Mouse (Mus musculus): ENCODE measurements around the gene P3h3. TPM values are rescaled to one million over a fixed set of nuclear protein-coding genes. Genes with fewer than 3 reads are reported as not detected.

P3h3 gene
- polyA plus RNA-seq, 1 experiment from 2014 or later = 28.6 TPM

DNA sequence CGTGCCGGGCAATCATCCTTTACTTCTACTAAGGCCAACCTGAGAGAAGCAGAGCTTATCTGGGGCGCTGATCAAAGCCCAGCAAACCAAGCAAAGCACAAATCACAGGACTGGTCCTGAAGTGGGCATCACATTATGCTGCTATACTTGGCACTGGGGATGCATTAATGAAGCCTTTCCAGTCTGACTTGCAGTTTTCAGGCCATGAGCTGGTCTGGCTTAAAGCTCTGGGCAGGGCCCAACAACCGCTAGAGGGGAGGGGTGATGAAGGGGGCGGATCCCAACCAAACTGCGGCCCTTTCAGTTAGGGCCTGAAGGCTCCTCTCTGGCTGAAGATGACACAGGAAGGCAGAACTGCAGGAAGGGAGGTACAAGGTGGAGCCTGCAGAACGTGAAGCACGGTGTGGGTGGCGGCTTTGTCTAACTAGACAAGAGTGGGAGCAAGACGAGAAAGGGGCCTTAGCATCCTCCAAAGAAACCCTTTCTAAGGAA lies 29.4 kb downstream of the P3h3 start:
- 16% methylated on average over 10 of the region's 10 CpGs for WGBS
- Histone ChIP-seq H3K27ac (peak overlapping the region; percentile 98), H3K9ac (peak overlapping the region; percentile 59), H3K4me1 (peaks cover 32% of the 10 kb centered on the region), H3K9me3 (replicated peaks) (no peaks in the 10 kb centered on the region), H3K4me2 (peak overlapping the region; percentile 90), H3K27me3 (no peaks in the 10 kb centered on the region), H3K4me3 (replicated peaks) (peak overlapping the region; percentile 82), H3K36me3 (peaks cover 63% of the 10 kb centered on the region)
- no peak for ATAC-seq (replicated peaks; ENCODE audit: low FRiP score)

DNA sequence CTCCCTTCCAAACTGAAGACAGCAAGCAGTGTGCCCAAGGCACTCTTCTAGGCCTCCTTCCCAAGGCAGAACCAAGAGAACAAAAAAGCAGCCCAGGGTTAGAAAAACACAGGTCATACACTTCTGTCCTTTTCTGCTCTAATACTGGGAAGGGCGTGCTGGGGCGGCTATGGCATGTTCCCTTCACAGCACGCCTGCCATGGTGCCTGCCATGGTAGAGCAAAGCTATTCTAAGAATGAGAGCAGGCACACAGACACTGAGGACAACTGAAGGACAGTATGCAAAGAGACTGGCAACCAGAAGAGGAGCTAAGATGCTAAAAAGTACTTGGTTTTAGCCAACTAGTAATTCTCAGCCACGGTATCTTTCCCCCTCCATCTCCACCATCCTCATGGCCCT lies 35.5 kb downstream of the P3h3 start:
- no peak overlapping the region for H3K27ac ChIP-seq
- H3K9me3 ChIP-seq (replicated peaks) = no peaks in the 10 kb centered on the region
- no peak overlapping the region for H3K4me2 ChIP-seq
- H3K9ac ChIP-seq = no peak overlapping the region
- H3K27me3 ChIP-seq = no peaks in the 10 kb centered on the region
- no peak overlapping the region for H3K4me3 ChIP-seq (replicated peaks)
- peaks cover 98% of the 10 kb centered on the region for H3K36me3 ChIP-seq
- no peaks in the 10 kb centered on the region for H3K4me1 ChIP-seq
- 94% methylated on average over 4 of the region's 4 CpGs for WGBS
- no peak for ATAC-seq (replicated peaks; ENCODE audit: low FRiP score)

- no peak for ATAC-seq (replicated peaks; ENCODE audit: low FRiP score)
- 87% methylated on average over 5 of the region's 5 CpGs for WGBS
- no peak overlapping the region for H3K4me2 ChIP-seq
- no peak overlapping the region for H3K27ac ChIP-seq
- H3K4me1 ChIP-seq = no peaks in the 10 kb centered on the region
- peaks cover 100% of the 10 kb centered on the region for H3K36me3 ChIP-seq
- H3K9me3 ChIP-seq (replicated peaks) = no peaks in the 10 kb centered on the region
- H3K9ac ChIP-seq = no peak overlapping the region
- no peak overlapping the region for H3K4me3 ChIP-seq (replicated peaks)
- no peaks in the 10 kb centered on the region for H3K27me3 ChIP-seq
These were observed 36.7 kb downstream of the P3h3 start for GRCm38 (mm10) chr6:124820891-124821290.

DNA sequence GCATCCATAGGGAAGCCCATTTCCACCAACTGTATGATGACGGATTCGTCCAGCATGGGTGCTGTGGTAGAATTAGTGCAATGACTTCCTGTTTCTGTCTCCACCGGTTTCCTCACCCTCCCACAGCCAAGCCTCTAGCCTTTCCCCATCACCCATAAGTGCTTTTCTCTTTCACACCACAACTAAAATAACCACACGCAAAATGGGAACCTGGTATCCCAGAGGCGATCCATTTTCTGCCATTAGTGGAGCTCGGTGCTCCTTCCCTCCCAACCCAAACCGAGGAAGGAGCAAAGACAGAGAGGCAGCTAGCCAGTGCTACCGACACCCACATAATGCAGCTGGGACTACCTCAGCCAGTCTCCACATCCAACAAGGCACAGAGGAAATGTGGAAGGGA lies 39.6 kb downstream of the P3h3 start:
- H3K4me3 ChIP-seq (replicated peaks) = no peak overlapping the region
- H3K9me3 ChIP-seq (replicated peaks) = no peaks in the 10 kb centered on the region
- H3K4me1 ChIP-seq = peaks cover 18% of the 10 kb centered on the region
- H3K4me2 ChIP-seq = no peak overlapping the region
- H3K9ac ChIP-seq = no peak overlapping the region
- ATAC-seq (replicated peaks; ENCODE audit: low FRiP score) = no peak
- no peak overlapping the region for H3K27ac ChIP-seq
- 90% methylated on average over 8 of the region's 8 CpGs for WGBS
- H3K36me3 ChIP-seq = peaks cover 73% of the 10 kb centered on the region
- H3K27me3 ChIP-seq = no peaks in the 10 kb centered on the region

GRCm38 (mm10) chr6:124817563-124817962 lies 40.0 kb downstream of the P3h3 start:
- Histone ChIP-seq H3K9me3 (replicated peaks) (no peaks in the 10 kb centered on the region), H3K36me3 (peaks cover 69% of the 10 kb centered on the region), H3K27ac (no peak overlapping the region), H3K4me1 (peaks cover 22% of the 10 kb centered on the region), H3K9ac (no peak overlapping the region), H3K4me3 (replicated peaks) (no peak overlapping the region), H3K4me2 (no peak overlapping the region), H3K27me3 (no peaks in the 10 kb centered on the region)
- 95% methylated on average over 8 of the region's 8 CpGs for WGBS
- ATAC-seq (replicated peaks; ENCODE audit: low FRiP score) = no peak

GRCm38 (mm10) chr6:124817125-124817524 lies 40.4 kb downstream of the P3h3 start:
- 93% methylated on average over 11 of the region's 11 CpGs for WGBS
- Histone ChIP-seq H3K4me3 (replicated peaks) (no peak overlapping the region), H3K27ac (no peak overlapping the region), H3K9ac (no peak overlapping the region), H3K9me3 (replicated peaks) (no peaks in the 10 kb centered on the region), H3K27me3 (no peaks in the 10 kb centered on the region), H3K4me1 (peaks cover 26% of the 10 kb centered on the region), H3K4me2 (no peak overlapping the region), H3K36me3 (peaks cover 66% of the 10 kb centered on the region)
- ATAC-seq (replicated peaks; ENCODE audit: low FRiP score) = no peak

- no peak overlapping the region for H3K9ac ChIP-seq
- ATAC-seq (replicated peaks; ENCODE audit: low FRiP score) = no peak
These were observed 40.9 kb downstream of the P3h3 start for GRCm38 (mm10) chr6:124816611-124817010.

GRCm38 (mm10) chr6:124814858-124815774 lies 42.4 kb downstream of the P3h3 start:
- H3K36me3 ChIP-seq = peaks cover 65% of the 10 kb centered on the region
- ATAC-seq (replicated peaks; ENCODE audit: low FRiP score) = peak; percentile 12
- 59% methylated on average over 9 of the region's 9 CpGs for WGBS

More at GRCm38 (mm10) chr6:124816611-124817010, 40.9 kb downstream of the P3h3 start:
- 94% methylated on average over 4 of the region's 4 CpGs for WGBS
- Histone ChIP-seq H3K4me3 (replicated peaks) (no peak overlapping the region), H3K4me2 (no peak overlapping the region), H3K36me3 (peaks cover 66% of the 10 kb centered on the region), H3K4me1 (peaks cover 31% of the 10 kb centered on the region), H3K27me3 (no peaks in the 10 kb centered on the region), H3K9me3 (replicated peaks) (no peaks in the 10 kb centered on the region), H3K27ac (no peak overlapping the region)

DNA sequence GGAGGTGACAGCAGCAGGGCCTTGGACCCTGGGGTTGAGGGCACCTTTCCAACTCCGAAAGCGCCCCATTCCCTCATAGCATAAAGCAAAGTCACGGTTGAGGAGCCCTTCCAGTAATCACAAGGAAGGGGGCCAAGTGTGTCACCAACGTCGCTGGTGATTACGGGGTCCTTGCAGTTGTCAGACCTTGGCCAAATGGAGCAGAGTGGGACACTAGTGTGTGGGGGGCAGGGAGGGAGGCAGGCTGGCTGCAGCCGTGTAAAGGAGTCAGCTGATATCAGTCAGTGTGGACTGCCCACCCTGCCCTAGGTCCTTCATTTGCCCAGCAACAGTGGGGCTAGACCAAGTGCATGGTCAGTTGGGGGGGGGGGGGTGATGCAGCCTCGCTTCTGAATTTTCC lies 43.1 kb downstream of the P3h3 start:
- Histone ChIP-seq H3K9me3 (replicated peaks) (no peaks in the 10 kb centered on the region), H3K27me3 (no peaks in the 10 kb centered on the region), H3K27ac (peak overlapping the region; percentile 92), H3K36me3 (peaks cover 61% of the 10 kb centered on the region), H3K4me1 (peaks cover 48% of the 10 kb centered on the region), H3K4me3 (replicated peaks) (peak overlapping the region; percentile 80), H3K9ac (no peak overlapping the region), H3K4me2 (peak overlapping the region; percentile 69)
- peak; percentile 53 for ATAC-seq (replicated peaks; ENCODE audit: low FRiP score)
- WGBS = 15% methylated on average over 8 of the region's 8 CpGs

More at GRCm38 (mm10) chr6:124814858-124815774, 42.4 kb downstream of the P3h3 start:
- H3K27me3 ChIP-seq = no peaks in the 10 kb centered on the region
- H3K9ac ChIP-seq = no peak overlapping the region
- peak overlapping the region; percentile 69 for H3K4me2 ChIP-seq
- H3K4me1 ChIP-seq = peaks cover 41% of the 10 kb centered on the region
- H3K9me3 ChIP-seq (replicated peaks) = no peaks in the 10 kb centered on the region
- peak overlapping the region; percentile 92 for H3K27ac ChIP-seq
- peak overlapping the region; percentile 80; the same call in 1 of the 2 replicates for H3K4me3 ChIP-seq (replicated peaks)

DNA sequence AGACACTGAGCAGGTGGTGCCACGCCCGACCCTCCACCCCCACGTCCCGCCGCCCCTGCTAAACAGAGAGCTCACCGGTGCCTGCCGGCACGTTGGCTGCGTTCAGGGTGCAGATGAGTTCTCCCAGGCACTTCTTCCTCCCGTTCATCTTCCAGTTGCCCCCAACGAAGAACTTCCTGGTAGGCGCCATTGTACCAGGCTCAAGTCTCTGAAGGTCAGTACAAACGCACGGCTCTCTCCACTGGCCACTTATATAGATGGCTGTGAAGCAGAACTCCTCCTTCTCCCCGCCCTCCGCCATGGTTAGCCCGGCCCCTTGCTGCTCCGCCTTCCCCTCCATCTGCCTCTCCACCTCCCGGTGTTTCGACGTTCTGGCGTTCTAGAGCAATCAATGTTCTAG lies 43.6 kb downstream of the P3h3 start, which contains the start of gene Tpi1:
Gene Tpi1 (minus strand): TSS at position 364 of the 400 bp plus-strand sequence.
- peak; percentile 89 for ATAC-seq (replicated peaks; ENCODE audit: low FRiP score)
- H3K4me1 ChIP-seq = peaks cover 53% of the 10 kb centered on the region
- no peaks in the 10 kb centered on the region for H3K9me3 ChIP-seq (replicated peaks)
- peak within 1 kb of the TSS; percentile 75 for H3K9ac ChIP-seq
- peak within 1 kb of the TSS; percentile 92 for H3K27ac ChIP-seq
- peak within 1 kb of the TSS; percentile 80 for H3K4me3 ChIP-seq (replicated peaks)
- no peaks in the 10 kb centered on the region for H3K27me3 ChIP-seq
- under 1% methylated on average over 22 of the region's 22 CpGs for WGBS
- H3K4me2 ChIP-seq = peak within 1 kb of the TSS; percentile 69
- H3K36me3 ChIP-seq = peaks cover 56% of the 10 kb centered on the region

- H3K4me2 ChIP-seq = peak overlapping the region; percentile 69
- ATAC-seq (replicated peaks; ENCODE audit: low FRiP score) = peak; percentile 44
- H3K27me3 ChIP-seq = no peaks in the 10 kb centered on the region
- under 1% methylated on average over 18 of the region's 18 CpGs for WGBS
- peak overlapping the region; percentile 75 for H3K9ac ChIP-seq
- H3K9me3 ChIP-seq (replicated peaks) = no peaks in the 10 kb centered on the region
- peak overlapping the region; percentile 92 for H3K27ac ChIP-seq
- peaks cover 53% of the 10 kb centered on the region for H3K4me1 ChIP-seq
- peaks cover 51% of the 10 kb centered on the region for H3K36me3 ChIP-seq
- H3K4me3 ChIP-seq (replicated peaks) = peak overlapping the region; percentile 80
These were observed 44.1 kb downstream of the P3h3 start for GRCm38 (mm10) chr6:124813496-124813895.

DNA sequence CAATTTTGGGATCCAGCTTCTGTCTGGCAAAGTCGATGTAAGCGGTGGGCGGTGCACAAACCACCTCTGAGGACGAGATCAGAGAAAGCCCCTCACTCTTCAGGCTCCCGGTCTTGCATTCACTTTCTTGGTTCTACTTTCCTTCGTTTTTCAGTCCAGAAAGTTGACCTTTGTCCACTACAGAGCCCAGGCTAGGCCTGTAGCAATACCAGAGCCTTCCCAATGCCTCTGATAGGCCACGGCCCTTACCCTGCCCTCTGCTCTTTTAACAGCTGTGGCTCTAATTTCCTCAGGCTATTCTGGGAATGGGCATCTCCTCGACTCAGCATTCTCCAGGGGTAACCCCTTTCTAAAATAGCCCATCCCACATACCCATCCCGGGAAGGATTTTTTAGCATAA lies 44.7 kb downstream of the P3h3 start:
- H3K36me3 ChIP-seq = peaks cover 45% of the 10 kb centered on the region
- H3K9me3 ChIP-seq (replicated peaks) = no peaks in the 10 kb centered on the region
- no peaks in the 10 kb centered on the region for H3K27me3 ChIP-seq
- peak overlapping the region; percentile 80 for H3K4me3 ChIP-seq (replicated peaks)
- WGBS = 21% methylated on average over 9 of the region's 9 CpGs
- H3K27ac ChIP-seq = peak overlapping the region; percentile 92
- peak overlapping the region; percentile 75 for H3K9ac ChIP-seq
- no peak for ATAC-seq (replicated peaks; ENCODE audit: low FRiP score)
- peaks cover 59% of the 10 kb centered on the region for H3K4me1 ChIP-seq
- H3K4me2 ChIP-seq = peak overlapping the region; percentile 69

Measured in kidney, embryonic 15.5 days (tissue).